Mouse (Mus musculus) CD4-positive helper T cell, adult 2 months (primary cell): ENCODE data around the gene Adgrl1.

Experiments used
- DNase-seq: peaks from one replicate; pipeline ENCODE4 v3.0.0-alpha.2; 2012; ENCODE audit warnings: low read depth, missing footprints, low spot score

Adgrl1 gene

DNA sequence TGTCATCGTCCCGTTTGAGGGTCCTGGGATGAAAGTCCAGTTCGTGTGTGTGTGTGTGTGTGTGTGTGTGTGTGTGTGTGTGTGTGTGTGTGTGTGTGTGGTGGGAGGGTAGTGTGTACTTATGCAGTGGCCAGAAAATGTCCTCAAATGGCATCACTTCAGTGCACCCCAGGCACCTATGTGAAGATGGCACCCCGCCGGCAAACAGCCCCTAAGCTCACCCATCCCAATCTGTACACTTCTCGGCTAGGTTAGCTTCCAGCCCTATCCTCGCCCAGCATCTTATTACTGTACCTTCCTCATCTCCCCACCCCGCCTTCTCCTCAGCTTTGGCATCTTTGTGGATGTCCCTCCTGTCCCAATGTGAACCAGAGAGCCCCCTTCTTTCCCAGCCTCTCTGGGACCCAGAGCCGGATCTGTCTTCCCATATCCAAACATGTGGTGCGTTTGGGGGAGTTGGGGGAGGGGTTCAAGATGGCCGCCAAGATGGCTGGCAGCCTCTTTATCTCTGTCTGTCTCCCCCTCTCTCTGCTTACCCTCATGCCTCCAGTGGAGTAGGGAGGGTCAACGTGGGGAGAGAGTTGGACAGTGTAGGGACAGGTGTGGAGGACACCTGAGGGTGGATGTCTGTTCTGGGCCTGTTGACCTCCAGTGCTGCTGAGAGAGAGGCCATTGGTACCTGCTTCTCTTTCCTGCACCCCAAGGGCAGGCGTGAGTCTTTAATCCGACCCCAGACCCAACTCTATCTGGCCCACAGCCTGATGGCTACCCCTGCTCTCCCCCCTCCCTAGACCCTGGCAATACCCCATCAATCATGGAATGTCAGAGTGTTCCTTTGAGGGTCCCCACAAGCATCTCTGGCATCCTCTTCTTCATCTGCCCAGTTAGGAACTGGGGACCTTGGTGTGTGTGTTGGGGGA is 1.9 kb downstream of the Adgrl1 start:
- DNase-seq, result no peak

DNA sequence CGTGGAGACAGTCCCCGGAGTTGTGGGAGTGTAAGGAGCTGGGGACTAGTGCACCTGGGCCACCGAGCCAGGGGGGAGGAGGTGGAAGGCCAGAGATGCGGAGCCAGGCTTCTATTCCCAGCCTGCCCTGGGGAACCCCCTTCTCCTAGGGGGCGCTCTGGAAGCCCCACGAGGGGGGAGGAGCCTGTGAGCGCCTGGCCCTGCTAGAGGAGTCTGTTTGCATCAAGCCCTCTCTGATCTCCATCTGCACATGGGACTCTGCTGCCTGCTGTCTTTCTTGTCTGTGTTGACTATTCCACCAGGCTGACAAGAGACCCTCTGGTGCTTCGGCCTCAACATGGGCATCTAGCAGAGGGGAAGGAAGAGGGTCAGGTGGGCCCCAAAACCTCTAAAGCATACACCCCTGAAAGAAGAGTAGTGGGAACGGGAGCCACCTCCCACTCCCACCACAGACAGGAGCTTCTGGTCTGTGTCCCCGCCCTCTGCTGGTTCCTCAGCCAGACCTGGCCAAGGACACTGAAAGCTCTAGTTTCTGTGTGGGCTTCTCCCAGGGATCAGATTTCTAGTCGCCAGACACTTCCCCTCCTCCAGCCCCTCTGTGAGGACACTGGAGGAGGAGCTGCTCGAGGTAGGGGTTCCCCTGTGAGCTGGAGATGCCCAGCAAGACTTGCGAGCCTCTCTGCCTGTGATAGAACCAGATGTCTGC is 3.2 kb downstream of the Adgrl1 start:
- DNase-seq, result no peak

DNA sequence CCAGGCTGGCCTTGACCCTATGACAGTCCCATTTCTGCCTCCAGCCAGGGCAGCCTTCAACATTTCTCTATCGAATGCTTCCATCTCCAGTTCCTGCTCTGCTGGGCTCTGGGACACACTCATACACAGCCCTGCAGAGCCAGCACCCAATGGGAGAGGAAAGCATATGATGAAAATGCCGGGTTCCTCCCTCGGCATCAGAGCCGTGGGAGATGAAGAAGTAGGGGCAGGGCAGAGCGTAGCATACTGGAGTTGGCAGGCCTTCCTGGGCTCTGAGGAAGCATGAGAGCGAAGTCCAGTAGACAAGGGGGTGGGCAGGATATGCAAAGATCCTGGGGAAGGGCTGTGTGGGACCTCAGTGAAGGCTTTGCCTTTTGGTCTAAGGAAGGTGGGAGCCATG is 8.7 kb downstream of the Adgrl1 start:
- no peak for DNase-seq

DNA sequence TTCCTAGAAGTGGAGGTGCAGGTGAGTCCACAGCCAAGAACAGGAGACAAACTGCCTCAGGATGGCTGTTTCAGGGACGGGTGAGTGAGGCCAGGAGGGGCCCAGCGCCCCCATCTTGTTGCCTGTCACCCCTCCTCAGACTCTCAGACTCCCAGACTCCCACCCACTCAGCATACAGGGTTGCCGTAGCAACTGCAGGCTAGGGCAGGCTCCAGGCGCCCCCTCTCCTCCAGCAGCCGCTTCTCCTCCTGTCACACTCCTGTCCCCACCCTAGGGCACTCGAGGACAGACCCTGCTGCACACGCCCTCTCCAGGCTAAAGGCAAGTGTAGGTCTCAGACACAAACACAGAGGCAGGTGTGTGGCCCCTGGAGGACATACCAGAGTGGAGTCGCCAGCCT is 9.4 kb downstream of the Adgrl1 start:
- no peak for DNase-seq

DNA sequence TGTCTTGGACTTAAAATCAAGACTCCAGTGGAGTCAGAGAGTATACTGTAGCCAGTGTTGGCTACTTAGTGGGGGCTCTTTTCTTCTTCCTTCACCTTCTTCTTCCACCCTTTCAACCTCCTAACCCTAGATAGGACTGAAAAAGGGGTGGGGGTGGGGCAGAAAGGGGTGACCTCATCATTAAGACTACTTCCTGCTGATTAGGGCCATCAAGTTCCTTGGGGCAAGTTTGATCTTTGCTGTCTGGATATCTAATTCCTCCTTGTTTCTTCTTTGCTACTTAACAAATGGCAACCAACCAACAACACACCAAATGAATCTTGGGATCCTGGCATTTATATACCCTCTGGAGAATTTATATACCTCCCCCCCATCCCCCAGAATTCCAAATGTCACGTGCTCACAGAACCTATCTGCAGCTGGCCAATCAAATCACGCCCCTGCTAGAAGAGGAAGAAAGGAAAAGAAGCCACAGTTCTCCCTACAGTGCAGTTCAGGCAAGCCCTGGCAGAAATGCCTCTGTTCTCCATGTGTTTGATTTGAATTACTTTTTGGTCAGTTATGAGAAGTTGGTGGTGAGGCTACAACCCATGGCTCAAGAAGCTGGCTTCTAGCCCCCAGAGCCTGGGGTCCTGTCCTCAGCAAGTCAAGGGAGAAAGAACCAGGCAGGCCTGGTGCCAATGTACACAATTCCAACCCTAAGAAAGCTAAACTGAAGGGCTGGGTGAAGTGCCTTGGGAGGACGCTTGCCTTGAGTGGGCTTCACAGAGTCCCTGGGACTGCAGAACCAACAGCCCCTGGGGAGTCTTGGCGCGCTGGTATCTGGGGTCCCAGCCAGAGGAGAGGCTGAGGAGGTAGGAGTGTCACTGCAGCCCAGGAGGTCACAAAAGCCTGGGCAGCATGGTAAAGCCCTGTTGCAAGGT is 12.2 kb downstream of the Adgrl1 start:
- DNase-seq, result no peak

DNA sequence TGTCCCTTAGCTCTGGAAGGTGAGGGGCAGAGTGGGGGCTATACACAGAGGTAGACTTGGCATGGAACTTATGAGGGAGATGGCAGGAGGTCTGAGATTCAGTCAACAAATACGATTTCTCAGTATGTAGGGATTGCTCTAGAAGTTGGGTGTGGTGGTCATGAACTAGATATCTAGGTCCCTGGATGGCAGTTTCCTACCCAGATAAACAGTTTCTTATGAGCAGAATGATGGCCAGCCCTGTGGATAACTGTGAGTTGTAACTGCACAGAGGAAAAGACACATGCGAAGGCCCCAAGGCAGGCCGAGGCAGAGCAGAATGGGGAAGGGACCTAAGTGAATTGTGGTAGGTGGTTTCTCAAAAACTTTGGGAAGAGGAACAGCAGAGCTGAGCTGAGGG is 14.3 kb downstream of the Adgrl1 start:
- DNase-seq, result no peak

DNA sequence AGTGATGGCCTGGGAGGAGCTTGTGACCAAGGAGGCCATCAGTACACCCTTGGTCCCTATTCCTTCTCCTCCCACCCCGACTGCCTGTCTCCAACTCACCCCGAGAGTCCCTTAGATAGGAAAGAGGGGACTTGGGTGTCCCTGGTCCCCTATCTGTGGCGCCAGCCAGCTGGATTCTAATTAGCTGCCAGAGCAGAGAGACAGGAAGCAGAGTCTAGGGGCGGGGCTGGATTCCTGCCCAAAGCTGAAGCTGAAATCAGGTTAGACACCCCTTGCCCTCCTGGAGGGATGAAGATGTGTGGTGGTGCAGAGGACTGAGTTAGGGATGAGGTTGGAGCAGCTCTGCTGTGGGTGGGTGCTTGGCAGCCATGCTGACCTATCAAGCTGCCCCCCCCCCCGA is 15.0 kb downstream of the Adgrl1 start:
- no peak for DNase-seq

DNA sequence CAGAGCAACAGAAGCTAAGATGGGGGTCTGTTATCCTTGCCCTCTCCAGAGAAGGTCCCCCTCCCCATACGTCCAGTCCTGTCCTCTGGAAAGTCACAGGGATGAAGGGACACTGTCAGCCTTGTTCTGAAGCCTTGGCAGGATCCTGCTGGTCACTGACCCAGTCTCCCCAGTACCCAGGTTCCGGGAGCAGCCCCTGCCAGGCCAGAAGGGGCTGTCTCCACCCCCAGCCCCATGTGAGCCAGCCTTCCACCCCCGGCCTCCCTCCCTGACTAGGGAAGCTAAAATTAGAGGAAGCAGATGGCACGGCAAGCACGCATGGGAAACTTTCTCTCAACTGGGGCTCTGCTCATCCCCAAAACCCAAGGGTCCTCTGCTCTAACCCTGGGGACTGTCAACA is 16.1 kb downstream of the Adgrl1 start:
- DNase-seq, result no peak

DNA sequence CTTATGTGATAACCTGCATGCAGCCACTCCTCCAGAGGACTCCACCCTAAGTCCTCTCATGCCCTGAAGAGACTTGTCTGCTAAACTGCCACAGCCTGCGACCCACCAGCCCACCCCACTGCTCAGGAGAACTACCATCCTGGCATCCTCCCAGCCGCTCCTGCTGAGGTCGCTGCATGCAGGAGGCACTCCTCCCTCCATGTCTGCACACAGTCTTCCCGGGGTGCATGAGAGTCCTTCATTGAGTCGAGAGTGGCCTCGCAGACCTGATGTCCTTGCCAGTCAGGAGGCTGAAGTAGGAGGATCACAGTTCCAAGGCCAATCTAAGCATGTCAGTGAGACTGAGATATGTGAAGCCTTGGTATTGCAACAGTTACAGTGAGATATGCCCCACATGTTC is 17.7 kb downstream of the Adgrl1 start:
- no peak for DNase-seq

DNA sequence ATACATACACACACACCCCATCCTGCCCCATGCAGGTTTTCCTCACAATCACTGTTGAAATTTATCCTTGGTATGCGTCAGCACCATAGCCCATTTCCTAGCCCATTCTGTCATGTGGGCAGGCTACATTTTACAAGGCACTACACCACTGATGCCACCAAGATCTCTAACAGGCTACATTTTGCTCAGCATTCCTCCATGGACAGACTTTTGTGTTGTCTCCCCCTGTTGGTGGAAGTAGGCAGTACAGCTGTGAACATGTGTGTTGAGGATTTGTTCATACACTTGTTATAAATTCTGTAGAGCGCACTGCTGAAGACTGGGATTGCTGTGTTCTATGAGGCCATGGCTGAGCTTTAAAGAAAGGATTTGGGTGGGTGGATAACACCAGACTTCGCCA is 21.7 kb downstream of the Adgrl1 start:
- DNase-seq, result peak; percentile 72

DNA sequence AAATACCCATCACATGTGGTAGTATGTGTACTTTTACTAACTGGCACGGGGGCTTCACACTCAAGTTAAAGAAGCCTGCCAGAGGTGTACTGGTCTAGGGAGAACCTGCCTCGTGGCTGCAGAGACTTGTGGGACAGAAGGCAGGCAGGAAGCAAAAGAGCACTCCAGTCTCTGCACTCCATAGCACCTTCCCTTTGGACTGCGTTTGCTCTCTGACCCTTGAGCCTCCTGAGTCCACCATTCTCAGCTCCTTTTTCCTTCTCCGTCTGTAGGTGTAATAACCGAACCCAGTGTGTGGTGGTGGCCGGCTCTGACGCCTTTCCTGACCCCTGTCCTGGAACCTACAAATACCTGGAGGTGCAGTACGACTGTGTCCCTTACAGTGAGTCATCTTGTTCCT is 22.8 kb downstream of the Adgrl1 start:
- no peak for DNase-seq

DNA sequence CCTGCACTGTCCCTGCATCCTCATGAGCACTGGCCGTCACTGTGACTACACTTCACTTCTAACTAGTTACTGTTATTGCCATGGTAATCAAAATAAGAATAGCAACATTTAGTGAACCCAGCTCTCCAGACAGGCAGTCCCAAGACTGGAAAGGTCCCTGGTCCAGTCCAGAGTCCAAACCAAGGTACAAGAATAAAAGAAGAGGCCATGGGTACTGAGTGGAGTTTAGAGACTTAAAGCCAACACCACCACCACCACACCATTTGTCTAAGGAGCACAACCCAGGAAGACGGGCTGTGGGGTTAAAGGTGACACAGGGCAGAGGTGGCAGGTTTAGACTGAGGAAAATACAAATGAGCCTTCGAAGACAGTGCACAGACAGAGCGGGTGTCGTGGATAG is 24.7 kb downstream of the Adgrl1 start:
- no peak for DNase-seq

DNA sequence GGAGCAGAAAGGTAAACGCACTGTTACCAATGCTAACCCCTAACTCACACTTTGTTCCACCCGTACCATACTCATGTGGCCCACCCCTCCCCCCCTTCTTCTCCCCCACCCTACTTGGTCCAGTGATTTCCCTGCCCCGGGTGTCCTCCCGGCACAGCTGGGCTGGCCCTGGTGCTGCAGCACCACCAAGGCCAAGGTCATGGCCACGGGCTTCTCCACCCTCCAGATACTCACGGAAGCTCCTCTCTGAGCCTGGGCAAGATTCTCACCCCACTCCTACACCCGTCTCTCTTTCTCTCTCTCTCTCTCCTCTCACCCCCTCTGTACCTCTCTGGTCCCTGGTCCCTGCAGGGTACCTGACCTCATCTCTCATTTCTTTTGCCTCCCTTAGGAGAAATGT is 26.4 kb downstream of the Adgrl1 start:
- no peak for DNase-seq

DNA sequence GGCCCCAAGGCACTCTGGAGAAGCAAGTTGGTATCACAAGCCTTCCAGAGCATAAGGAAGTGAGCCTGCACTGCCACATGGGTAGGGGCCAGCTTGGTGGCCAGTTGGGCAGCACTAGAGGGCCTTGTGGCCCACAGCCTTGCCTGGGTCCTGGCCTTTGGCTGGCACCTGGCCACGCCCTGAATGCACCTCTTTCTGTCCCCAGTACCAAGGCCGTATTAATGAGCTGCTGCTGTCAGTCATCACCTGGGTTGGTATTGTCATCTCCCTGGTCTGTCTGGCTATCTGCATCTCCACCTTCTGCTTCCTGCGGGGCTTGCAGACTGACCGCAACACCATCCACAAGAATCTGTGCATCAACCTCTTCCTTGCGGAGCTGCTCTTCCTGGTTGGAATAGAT is 34.3 kb downstream of the Adgrl1 start:
- no peak for DNase-seq

DNA sequence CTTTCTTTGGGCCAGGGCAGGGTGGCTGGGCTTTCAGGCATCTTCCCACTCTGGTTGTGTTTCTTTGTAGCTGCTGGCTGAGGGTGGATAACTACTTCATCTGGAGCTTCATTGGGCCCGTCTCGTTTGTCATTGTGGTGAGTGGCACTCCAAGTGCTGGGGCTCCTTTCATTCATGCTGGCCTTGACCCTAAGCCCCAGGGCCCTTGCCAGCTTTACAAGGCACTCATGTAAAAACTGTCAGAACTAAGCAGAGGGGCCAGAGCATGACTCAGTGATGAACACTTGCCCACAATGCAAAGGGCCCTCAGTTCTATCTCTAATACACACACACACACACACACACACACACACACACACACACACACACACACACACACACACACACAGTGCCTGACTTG is 35.1 kb downstream of the Adgrl1 start:
- DNase-seq, result no peak

DNA sequence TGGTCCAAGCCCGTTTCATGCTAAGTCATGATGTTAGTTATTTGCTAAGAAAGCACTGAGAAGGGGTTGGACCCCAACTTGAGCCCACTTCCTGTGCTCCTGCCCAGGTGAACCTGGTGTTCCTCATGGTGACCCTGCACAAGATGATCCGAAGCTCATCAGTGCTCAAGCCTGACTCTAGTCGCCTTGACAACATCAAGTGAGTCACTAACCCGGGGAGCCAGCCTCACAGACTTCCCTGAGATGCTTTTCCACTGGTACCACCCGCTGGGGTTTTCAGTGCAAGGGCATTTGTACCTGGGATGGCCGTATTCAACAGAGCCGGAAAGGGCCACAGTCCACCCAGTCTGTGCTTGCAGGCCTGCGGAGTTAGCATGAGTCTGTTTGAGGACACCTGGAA is 35.5 kb downstream of the Adgrl1 start:
- no peak for DNase-seq

DNA sequence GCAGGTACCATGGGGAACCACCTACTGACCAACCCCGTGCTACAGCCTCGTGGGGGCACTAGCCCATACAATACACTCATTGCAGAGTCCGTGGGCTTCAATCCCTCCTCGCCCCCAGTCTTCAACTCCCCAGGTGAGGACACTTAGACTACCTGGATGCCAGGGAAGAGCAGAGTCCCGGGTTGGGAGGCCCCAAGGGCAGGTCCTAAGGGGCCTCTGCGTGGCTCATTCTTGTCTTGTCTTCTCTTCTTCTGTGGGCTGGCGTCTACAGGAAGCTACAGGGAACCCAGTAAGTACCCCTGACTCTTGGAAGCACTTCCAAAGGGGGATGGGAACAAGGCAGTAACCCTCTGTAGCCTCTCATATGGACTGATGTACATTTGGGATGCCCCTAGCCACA is 37.7 kb downstream of the Adgrl1 start:
- DNase-seq, result no peak

DNA sequence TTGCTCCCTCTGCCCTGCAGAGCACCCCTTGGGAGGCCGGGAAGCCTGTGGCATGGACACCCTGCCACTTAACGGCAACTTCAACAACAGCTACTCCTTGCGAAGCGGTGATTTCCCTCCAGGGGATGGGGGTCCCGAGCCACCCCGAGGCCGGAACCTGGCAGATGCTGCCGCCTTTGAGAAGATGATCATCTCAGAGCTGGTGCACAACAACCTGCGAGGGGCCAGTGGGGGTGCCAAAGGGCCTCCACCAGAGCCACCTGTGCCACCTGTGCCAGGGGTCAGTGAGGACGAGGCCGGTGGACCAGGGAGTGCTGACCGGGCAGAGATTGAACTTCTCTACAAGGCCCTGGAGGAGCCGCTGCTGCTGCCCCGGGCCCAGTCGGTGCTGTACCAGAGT is 38.4 kb downstream of the Adgrl1 start:
- no peak for DNase-seq

DNA sequence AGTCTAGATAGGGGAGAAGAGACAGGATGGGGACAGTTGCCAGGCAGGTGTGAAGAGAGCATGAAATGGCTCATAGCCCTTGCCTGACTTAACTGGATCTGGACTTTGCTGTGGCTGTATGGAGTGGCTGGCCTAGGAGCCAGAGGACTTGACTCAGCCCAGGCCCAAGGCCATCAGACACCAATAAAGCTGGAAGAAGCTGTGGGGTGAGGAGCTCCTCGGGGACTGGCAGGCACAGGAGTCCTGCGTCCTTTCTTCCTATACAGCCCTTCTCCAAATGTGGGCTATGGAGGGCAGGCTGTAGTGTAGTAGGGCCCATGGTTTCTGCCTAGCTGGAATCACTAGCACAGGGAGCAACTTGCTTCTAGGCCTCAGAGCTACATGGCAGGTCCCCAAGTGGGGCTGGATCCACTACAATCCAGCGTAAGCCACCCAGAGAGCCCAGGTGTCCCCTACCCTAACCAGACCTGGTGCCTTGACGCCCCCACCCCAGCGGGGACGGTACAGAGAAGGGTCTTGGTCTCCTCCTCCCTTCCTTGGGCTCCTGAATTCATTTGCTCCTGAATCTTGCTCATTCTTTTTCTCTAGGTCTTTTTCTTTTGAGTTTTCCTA is 41.3 kb downstream of the Adgrl1 start:
- DNase-seq, result no peak

DNA sequence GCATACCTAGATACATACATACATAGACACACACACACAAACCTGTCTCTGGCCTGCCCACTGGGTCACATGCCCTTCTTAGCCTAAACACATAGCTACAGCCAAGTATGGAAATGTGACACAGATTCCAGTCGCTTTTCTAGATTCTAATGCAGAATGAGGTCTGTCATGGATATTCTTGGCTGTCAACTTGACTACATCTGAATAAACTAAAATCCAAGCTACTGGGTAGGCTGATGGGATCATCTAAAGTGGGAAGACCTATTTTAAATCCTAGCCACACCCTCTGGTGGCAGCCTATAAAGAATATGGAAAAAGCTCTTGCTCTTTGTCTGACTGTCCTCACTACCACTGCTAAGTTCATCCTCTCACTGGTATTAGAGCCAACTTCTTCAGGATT is 42.5 kb downstream of the Adgrl1 start:
- no peak for DNase-seq

DNA sequence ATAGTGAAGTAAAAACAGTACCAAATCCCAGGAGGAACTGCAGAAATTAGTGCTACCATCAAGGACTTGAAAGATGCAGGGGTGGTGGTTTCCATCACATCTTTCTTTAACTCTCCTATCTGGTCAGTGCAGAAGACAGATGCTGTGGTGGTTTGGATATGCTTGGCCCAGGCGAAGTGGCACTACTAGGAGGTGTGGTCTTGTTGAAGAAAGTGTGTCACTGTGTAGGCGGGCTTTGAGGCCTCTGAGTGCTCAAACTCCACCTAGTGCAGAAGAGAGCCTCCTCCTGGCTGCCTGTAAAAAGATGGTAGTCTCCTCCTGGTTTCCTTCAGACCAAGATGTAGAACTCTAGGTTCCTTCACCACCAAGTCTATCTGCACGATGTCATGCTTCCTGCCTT is 45.6 kb downstream of the Adgrl1 start:
- DNase-seq, result no peak

DNA sequence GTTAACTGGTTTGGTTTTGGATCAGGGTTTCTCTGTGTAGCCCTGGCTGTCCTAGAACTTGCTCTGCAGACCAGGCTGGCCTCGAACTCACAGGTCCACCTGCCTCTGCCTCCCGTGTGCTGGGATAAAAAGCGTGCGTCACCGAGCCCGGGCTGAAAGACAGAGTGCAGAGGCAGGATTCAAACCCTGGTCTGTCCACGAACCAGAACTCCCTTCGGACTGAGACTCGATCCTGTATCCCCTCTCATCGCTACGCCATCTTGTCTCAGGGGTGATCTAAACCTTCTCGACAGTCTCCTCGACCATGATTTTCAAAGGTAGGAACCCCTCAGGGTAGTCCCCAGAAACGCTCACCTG is 54.8 kb downstream of the Adgrl1 start:
- no peak for DNase-seq
